Mouse (Mus musculus) spleen, postnatal 14 days (tissue): ENCODE measurements around the gene Lxn.

Experiments used
- DNase-seq, 2 experiments: peaks; one replicate each; pipeline ENCODE4 v3.0.0; 2021 to 2022; ENCODE audit warnings: low spot score in 2 of 2

Gene Lxn

GRCm38 (mm10) chr3:67463450-67464372, at the start of gene Lxn:
Gene Lxn (minus strand): TSS chr3:67463926.
- DNase-seq, result peak in 1 of 2 experiments; percentile 5

- DNase-seq, result peak; percentile 43 to 68
These were observed 49.1 kb upstream of the Lxn start for GRCm38 (mm10) chr3:67512807-67513206.

- DNase-seq, result no peak
These were observed 44.6 kb upstream of the Lxn start for GRCm38 (mm10) chr3:67508216-67508892.

- no peak for DNase-seq
These were observed 41.6 kb upstream of the Lxn start for GRCm38 (mm10) chr3:67505286-67505685.

GRCm38 (mm10) chr3:67503878-67504277, 40.2 kb upstream of the Lxn start:
- DNase-seq, result no peak

GRCm38 (mm10) chr3:67499406-67499791, 35.7 kb upstream of the Lxn start:
- DNase-seq, result no peak

- DNase-seq, result no peak
These were observed 35.2 kb upstream of the Lxn start for GRCm38 (mm10) chr3:67498773-67499405.

- no peak for DNase-seq
These were observed 34.3 kb upstream of the Lxn start for GRCm38 (mm10) chr3:67497998-67498397.

- DNase-seq, result no peak
These were observed 32.6 kb upstream of the Lxn start for GRCm38 (mm10) chr3:67496310-67496709.

GRCm38 (mm10) chr3:67493132-67493531, 29.4 kb upstream of the Lxn start:
- DNase-seq, result no peak

GRCm38 (mm10) chr3:67492086-67492869, 28.6 kb upstream of the Lxn start:
- no peak for DNase-seq

- no peak for DNase-seq
These were observed 26.4 kb upstream of the Lxn start for GRCm38 (mm10) chr3:67490156-67490555.

GRCm38 (mm10) chr3:67485233-67485632, 21.5 kb upstream of the Lxn start:
- DNase-seq, result no peak

- DNase-seq, result no peak
These were observed 18.7 kb upstream of the Lxn start for GRCm38 (mm10) chr3:67482400-67482799.

- no peak for DNase-seq
These were observed 16.1 kb upstream of the Lxn start for GRCm38 (mm10) chr3:67479806-67480205.

GRCm38 (mm10) chr3:67473438-67473837, 9.7 kb upstream of the Lxn start:
- DNase-seq, result no peak

- no peak for DNase-seq
These were observed 7.8 kb upstream of the Lxn start for GRCm38 (mm10) chr3:67471408-67472127.

- no peak for DNase-seq
These were observed 3.6 kb upstream of the Lxn start for GRCm38 (mm10) chr3:67467281-67467680.

- no peak for DNase-seq
These were observed 2.9 kb upstream of the Lxn start for GRCm38 (mm10) chr3:67466576-67466975.

- DNase-seq, result no peak
These were observed 725 bp downstream of the Lxn start for GRCm38 (mm10) chr3:67463001-67463400.

- DNase-seq, result no peak
These were observed 1.1 kb downstream of the Lxn start for GRCm38 (mm10) chr3:67462578-67462977.
